Mouse (Mus musculus) small intestine, adult 2 months (tissue): ENCODE results near the gene Lpin1. TPM values are rescaled to one million over a fixed set of nuclear protein-coding genes. Genes with fewer than 3 reads are reported as not detected.

Source experiments
- H3K27ac ChIP-seq: fragments of 200-500 bp; 2 replicates; pipeline ENCODE4 v1.5.1; 2012; ENCODE audit warnings: low read depth, low read length, control low read depth, inconsistent platforms; ENCODE audit not compliant: insufficient read depth
- H3K27me3 ChIP-seq: fragments of 200-500 bp; 2 replicates; pipeline ENCODE4 v1.6.1; 2012; ENCODE audit warnings: mild to moderate bottlenecking, moderate library complexity, low read length, inconsistent platforms; ENCODE audit not compliant: control insufficient read depth, insufficient read depth
- H3K36me3 ChIP-seq: fragments of 200-500 bp; 2 replicates; pipeline ENCODE4 v1.6.1; 2012; ENCODE audit warnings: mild to moderate bottlenecking, low read length, control low read depth, inconsistent platforms; ENCODE audit not compliant: control insufficient read depth, insufficient read depth
- H3K4me1 ChIP-seq: fragments of 200-500 bp; 2 replicates; pipeline ENCODE4 v1.6.1; 2012; ENCODE audit warnings: low read length, inconsistent platforms, mixed read lengths; ENCODE audit not compliant: control insufficient read depth, insufficient read depth, insufficient read length
- H3K4me3 ChIP-seq: fragments of 200-500 bp; 2 replicates; pipeline ENCODE4 v1.5.1; 2012; ENCODE audit warnings: low read depth, mild to moderate bottlenecking, control low read depth, inconsistent platforms, low read length, moderate library complexity
- CTCF ChIP-seq: fragments of 200-500 bp; IDR thresholded peaks from 2 replicates; pipeline ENCODE4 v1.5.1; 2012; ENCODE audit warnings: low read depth, mild to moderate bottlenecking, control low read depth, inconsistent platforms, low read length, moderate library complexity, mixed read lengths; ENCODE audit not compliant: insufficient replicate concordance, insufficient read length; ENCODE audit errors: extremely low read depth
- POLR2A ChIP-seq: fragments of 200-500 bp; IDR thresholded peaks from 2 replicates; pipeline ENCODE4 v1.6.1; 2012; ENCODE audit warnings: low read depth, mild to moderate bottlenecking, control low read depth, inconsistent platforms, low read length, moderate library complexity
- WGBS: fragments of 180-500 bp; shearing (Covaris S2); methylation state at CpG from one replicate; pipeline ENCODE4 v1.1.7; 2018; 5-methylcytosine and 5-hydroxymethylcytosine counted together
- polyA plus RNA-seq: library from polyadenylated mRNA; depleted of rRNA; stranded (reverse); fragments of >200 nt; gene quantifications from 2 replicates; pipeline ENCODE4 v1.2.3, GENCODE M21; 2012

Lpin1 gene
- polyA plus RNA-seq, 1 experiment, result 4.0 TPM

DNA sequence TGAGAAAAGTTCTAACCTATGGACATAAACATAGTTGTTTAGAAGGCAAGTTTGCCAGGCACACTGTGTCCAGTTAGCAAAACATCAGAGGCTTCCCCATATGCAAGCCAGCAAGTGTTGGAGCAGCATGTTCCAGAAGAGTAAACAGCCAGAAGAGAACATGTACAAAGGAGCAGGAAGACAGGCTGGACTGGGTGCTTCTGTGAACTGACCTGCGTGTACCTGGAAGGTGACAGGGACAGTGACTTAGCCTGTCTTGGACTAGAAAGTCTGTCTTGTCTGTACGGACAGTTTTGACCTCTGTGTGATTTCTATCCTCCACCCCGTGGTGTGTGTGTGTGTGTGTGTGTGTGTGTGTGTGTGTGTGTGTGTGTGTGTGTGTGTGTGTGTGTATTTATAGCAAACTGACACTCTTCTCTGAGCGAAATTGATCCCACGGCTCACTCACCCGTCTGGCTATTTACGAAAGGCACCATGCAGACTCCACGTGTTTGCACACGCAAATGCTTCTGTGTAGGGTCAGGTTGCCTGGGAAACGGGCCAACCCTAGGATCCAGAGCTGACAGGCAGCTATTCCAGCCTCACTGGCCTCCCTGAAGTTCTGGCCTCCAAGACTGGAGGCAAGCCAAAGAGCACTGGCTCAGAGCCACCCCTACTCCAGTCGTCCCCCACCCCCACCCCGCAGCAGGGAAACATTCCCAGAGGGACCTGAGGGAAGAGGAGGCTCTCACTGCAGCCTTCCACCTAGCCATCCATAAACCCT lies 7.9 kb upstream of the Lpin1 start:
- peak overlapping the region; percentile 9; the same call in 1 of the 2 replicates for H3K27ac ChIP-seq
- no peak for TF ChIP-seq POLR2A
- TF ChIP-seq CTCF, result no peak
- no peak overlapping the region for H3K4me3 ChIP-seq
- no peaks in the 10 kb centered on the region for H3K36me3 ChIP-seq
- H3K4me1 ChIP-seq, result peaks cover 12% of the 10 kb centered on the region; the same call in 1 of the 2 replicates
- WGBS, result 7% methylated on average over 12 of the region's 12 CpGs
- H3K27me3 ChIP-seq, result no peaks in the 10 kb centered on the region

DNA sequence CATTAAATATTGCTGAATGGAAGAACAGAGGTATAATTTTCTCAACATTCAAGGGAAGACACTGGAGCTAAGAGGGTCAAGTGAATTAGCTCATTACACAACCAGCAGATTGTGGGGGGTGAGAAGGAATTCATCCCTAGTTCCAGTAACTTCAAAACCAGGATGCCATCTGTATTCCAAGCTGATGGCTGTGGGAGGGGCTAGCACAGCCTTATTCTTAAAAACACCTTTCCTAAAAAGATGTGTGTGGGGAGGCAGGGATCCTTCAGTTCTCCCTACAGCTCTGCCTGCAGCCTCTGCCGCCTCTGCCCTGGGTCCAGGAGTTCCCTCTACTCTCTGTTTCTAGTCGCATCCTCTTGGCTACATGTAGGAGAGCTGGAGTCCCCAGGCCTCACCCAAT lies 5.0 kb upstream of the Lpin1 start:
- H3K36me3 ChIP-seq, result no peaks in the 10 kb centered on the region
- no peak overlapping the region for H3K4me3 ChIP-seq
- no peaks in the 10 kb centered on the region for H3K27me3 ChIP-seq
- peaks cover 12% of the 10 kb centered on the region; the same call in 1 of the 2 replicates for H3K4me1 ChIP-seq
- 91% methylated on average over 2 of the region's 2 CpGs for WGBS
- H3K27ac ChIP-seq, result no peak overlapping the region
- no peak for TF ChIP-seq CTCF
- TF ChIP-seq POLR2A, result no peak

DNA sequence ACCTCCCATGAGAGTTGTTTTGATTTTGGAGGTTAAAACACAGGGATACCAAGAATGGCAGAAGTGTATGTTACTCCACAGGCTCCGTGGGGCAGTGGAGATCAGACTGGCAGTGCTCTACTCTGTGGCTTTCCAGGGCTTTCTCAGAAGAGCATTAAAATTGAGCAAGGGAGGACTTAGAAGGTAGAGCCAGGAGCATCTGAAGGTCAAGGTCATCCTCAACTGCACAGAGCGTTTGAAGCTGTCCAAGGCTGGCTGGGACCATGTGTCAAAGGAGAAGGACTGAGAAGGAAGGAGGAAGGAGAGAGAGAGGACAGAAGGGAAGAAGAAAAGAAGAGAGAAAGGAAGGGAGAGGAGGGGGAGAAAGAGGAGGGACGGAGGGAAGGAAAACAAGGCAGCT lies 3.8 kb upstream of the Lpin1 start:
- no peak overlapping the region for H3K4me3 ChIP-seq
- H3K27ac ChIP-seq, result no peak overlapping the region
- no peaks in the 10 kb centered on the region for H3K36me3 ChIP-seq
- WGBS, result 52% methylated on average over 3 of the region's 3 CpGs
- H3K27me3 ChIP-seq, result no peaks in the 10 kb centered on the region
- peaks cover 10% of the 10 kb centered on the region; the same call in 1 of the 2 replicates for H3K4me1 ChIP-seq
- TF ChIP-seq CTCF (no peak), POLR2A (no peak)

DNA sequence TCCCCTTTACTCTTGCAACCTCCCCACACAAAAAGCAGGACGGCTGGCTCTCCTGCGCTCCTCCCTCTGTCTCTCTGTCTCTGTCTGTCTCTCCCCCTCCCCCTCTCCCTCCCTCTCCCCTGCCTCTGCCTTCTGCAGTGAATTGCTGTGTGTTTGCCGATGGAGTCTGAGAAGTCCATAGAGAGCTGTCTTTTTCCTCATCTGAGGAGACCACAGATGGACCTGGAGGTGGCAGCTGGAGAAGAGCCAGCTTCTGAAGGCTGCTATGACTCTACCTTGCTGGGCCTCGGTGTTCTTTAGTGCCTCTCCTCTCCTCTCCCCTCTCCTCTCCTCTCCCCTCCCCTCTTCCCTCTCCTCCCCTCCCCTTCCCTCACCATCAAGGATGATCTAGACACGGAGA lies 5.1 kb downstream of the Lpin1 start:
- Histone ChIP-seq H3K27me3 (no peaks in the 10 kb centered on the region), H3K36me3 (no peaks in the 10 kb centered on the region), H3K4me1 (peaks cover 11% of the 10 kb centered on the region; the same call in 1 of the 2 replicates), H3K27ac (no peak overlapping the region), H3K4me3 (no peak overlapping the region)
- 71% methylated on average over 5 of the region's 5 CpGs for WGBS
- TF ChIP-seq CTCF (no peak), POLR2A (no peak)

DNA sequence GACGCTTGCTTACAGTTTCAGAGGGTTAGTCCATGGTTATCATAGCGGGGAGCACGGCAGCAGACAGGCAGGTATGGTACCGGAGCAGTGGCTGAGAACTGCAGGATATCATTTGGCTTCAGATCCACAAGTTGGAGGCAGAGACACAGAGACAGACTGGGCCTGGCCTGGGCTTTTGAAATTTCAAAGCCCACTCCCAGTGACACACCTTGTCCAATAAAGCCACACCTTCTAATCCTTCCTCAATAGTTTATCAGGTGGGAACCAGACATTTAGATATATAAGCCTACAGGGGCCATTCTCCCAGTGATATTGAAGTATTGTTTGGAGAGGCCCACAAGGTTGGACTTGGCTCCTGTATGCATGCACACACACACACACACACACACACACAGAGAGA lies 8.5 kb downstream of the Lpin1 start:
- no peaks in the 10 kb centered on the region for H3K36me3 ChIP-seq
- no peaks in the 10 kb centered on the region for H3K27me3 ChIP-seq
- H3K27ac ChIP-seq, result peak overlapping the region; percentile 58; the same call in 1 of the 2 replicates
- no peak overlapping the region for H3K4me3 ChIP-seq
- peaks cover 18% of the 10 kb centered on the region; the same call in 1 of the 2 replicates for H3K4me1 ChIP-seq
- TF ChIP-seq POLR2A, result no peak
- 44% methylated on average over 4 of the region's 4 CpGs for WGBS

DNA sequence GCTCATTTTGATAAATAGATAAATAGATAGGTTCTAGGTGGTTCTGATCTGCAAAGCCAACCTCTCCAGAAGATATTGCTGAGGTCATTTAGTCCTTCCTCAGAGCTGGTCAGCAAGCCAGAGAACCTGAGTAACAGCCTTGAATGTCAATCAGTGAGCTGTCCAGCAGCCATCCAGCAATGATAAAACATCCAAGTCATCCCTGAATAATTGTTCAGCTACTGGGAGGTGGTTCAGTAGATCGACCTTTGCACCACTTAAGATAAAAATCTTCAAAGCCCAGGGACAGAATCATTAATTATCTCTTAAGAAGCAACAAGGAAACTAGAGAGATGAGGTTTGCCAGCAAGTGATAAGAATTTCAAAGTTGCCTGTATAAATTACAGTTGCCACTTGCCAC lies 10.4 kb downstream of the Lpin1 start:
- no peak overlapping the region for H3K4me3 ChIP-seq
- no peaks in the 10 kb centered on the region for H3K36me3 ChIP-seq
- no peaks in the 10 kb centered on the region for H3K27me3 ChIP-seq
- TF ChIP-seq POLR2A, result no peak
- no peak for TF ChIP-seq CTCF
- peaks cover 18% of the 10 kb centered on the region; the same call in 1 of the 2 replicates for H3K4me1 ChIP-seq
- H3K27ac ChIP-seq, result no peak overlapping the region
- WGBS, result 4% methylated on average over 1 of the region's 1 CpGs

DNA sequence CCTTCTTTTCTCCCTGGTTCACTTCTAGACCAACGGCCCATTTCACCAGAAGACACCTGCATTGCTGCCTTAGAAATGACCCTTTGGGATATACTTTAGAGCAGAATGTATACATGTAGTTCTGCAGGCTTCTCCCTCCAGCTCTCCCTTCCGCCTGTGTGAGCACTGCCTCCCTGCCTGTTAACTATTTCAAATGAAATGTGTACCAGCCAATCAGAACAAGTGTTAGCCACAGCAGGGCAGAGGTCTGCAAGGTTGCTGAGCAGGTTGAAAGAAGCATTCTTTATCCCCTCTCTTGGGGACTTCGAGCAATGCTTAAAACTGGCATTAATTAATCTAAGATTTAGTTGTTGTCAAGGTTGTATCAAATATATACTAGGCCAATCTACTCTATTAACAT lies 11.4 kb downstream of the Lpin1 start:
- no peaks in the 10 kb centered on the region for H3K36me3 ChIP-seq
- no peak overlapping the region for H3K4me3 ChIP-seq
- H3K27me3 ChIP-seq, result no peaks in the 10 kb centered on the region
- TF ChIP-seq POLR2A (no peak), CTCF (no peak)
- H3K27ac ChIP-seq, result no peak overlapping the region
- WGBS, result 87% methylated on average over 3 of the region's 3 CpGs
- peaks cover 18% of the 10 kb centered on the region; the same call in 1 of the 2 replicates for H3K4me1 ChIP-seq
